Mouse (Mus musculus) heart, embryonic 11.5 days (tissue): ENCODE measurements at regions not wholly inside any gene's neighbourhood (a gene's known extent, or its start where the extent isn't known, plus 50 kb on each side); places are given as distances from the start of the nearest gene placed in this dataset.

ENCODE experiments used
- ATAC-seq: fragments of 200-750 bp; cut with Nextera tagmentation; replicated peaks from 2 replicates; pipeline ENCODE4 v1.8.0; 2017; ENCODE audit warnings: moderate library complexity; ENCODE audit not compliant: insufficient number of reproducible peaks, low FRiP score, low TSS enrichment
- H3K27ac ChIP-seq: fragments of 300-500 bp; sonication (generic); 2 replicates; pipeline ENCODE4 v1.5.1; 2014; ENCODE audit warnings: mild to moderate bottlenecking, low read depth, low read length
- H3K27me3 ChIP-seq: fragments of 300-500 bp; sonication (generic); 2 replicates; pipeline ENCODE4 v1.6.1; 2014; ENCODE audit warnings: mild to moderate bottlenecking, low read length, mixed read lengths; ENCODE audit not compliant: control insufficient read depth, insufficient read depth
- H3K36me3 ChIP-seq: fragments of 300-500 bp; sonication (generic); 2 replicates; pipeline ENCODE4 v1.6.1; 2014; ENCODE audit warnings: mild to moderate bottlenecking, low read length, moderate library complexity, mixed read lengths; ENCODE audit not compliant: control insufficient read depth, insufficient read depth
- H3K4me1 ChIP-seq: fragments of 300-500 bp; sonication (generic); 2 replicates; pipeline ENCODE4 v1.6.1; 2014; ENCODE audit warnings: low read length; ENCODE audit not compliant: control insufficient read depth, insufficient read depth
- H3K4me2 ChIP-seq: fragments of 300-500 bp; sonication (generic); 2 replicates; pipeline ENCODE4 v1.6.1; 2014; ENCODE audit warnings: mild to moderate bottlenecking, moderate library complexity
- H3K4me3 ChIP-seq: fragments of 300-500 bp; sonication (generic); 2 replicates; pipeline ENCODE4 v1.5.1; 2014; ENCODE audit warnings: low read depth, low read length
- H3K9ac ChIP-seq: fragments of 300-500 bp; sonication (generic); 2 replicates; pipeline ENCODE4 v1.6.1; 2014; ENCODE audit warnings: mild to moderate bottlenecking, low read depth, low read length, moderate library complexity
- H3K9me3 ChIP-seq: fragments of 300-500 bp; sonication (generic); replicated peaks from 2 replicates; pipeline ENCODE4 v1.6.1; 2016; ENCODE audit warnings: low read length; ENCODE audit not compliant: control insufficient read depth
- WGBS: fragments of 180-500 bp; shearing (Covaris S2); extraction: QIAGEN DNeasy Blood & Tissue Kit; methylation state at CpG from one replicate; pipeline ENCODE4 v1.1.7; 2014; ENCODE audit not compliant: insufficient replicate concordance; 5-methylcytosine and 5-hydroxymethylcytosine counted together

- no peaks in the 10 kb centered on the region for H3K36me3 ChIP-seq
- no peak overlapping the region for H3K9ac ChIP-seq
- no peak overlapping the region for H3K27ac ChIP-seq
- ATAC-seq: no peak
- peaks cover 12% of the 10 kb centered on the region for H3K4me1 ChIP-seq
- no peaks in the 10 kb centered on the region for H3K9me3 ChIP-seq
- H3K4me2 ChIP-seq: no peak overlapping the region
- peaks cover 4% of the 10 kb centered on the region; the same call in 1 of the 2 replicates for H3K27me3 ChIP-seq
- 64% methylated on average over 5 of the region's 5 CpGs for WGBS
- H3K4me3 ChIP-seq: no peak overlapping the region
These were observed 255.3 kb downstream of the Med13l start for GRCm38 (mm10) chr5:118815783-118816182.

GRCm38 (mm10) chr5:118818294-118818693 is 257.8 kb downstream of the Med13l start:
- H3K9ac ChIP-seq: no peak overlapping the region
- whole genome bisulfite sequencing: 70% methylated on average over 7 of the region's 7 CpGs

GRCm38 (mm10) chr5:118824791-118825190 is 264.3 kb downstream of the Med13l start:
- Histone ChIP-seq H3K4me2 (no peak overlapping the region), H3K4me1 (no peaks in the 10 kb centered on the region), H3K36me3 (no peaks in the 10 kb centered on the region), H3K27me3 (no peaks in the 10 kb centered on the region), H3K27ac (no peak overlapping the region), H3K9me3 (peaks cover 6% of the 10 kb centered on the region; the same call in 1 of the 2 replicates), H3K4me3 (no peak overlapping the region), H3K9ac (no peak overlapping the region)
- 76% methylated on average over 10 of the region's 10 CpGs for WGBS
- no peak for ATAC-seq

More at GRCm38 (mm10) chr5:118818294-118818693, 257.8 kb downstream of the Med13l start:
- no peak for ATAC-seq
- Histone ChIP-seq H3K9me3 (peaks cover 6% of the 10 kb centered on the region; the same call in 1 of the 2 replicates), H3K27me3 (peaks cover 4% of the 10 kb centered on the region; the same call in 1 of the 2 replicates), H3K4me3 (no peak overlapping the region), H3K27ac (no peak overlapping the region), H3K36me3 (no peaks in the 10 kb centered on the region), H3K4me1 (peaks cover 2% of the 10 kb centered on the region; the same call in 1 of the 2 replicates), H3K4me2 (no peak overlapping the region)

GRCm38 (mm10) chr5:118829031-118829698 is 268.7 kb downstream of the Med13l start:
- no peaks in the 10 kb centered on the region for H3K36me3 ChIP-seq
- H3K27ac ChIP-seq: no peak overlapping the region
- WGBS: 73% methylated on average over 14 of the region's 14 CpGs
- H3K9me3 ChIP-seq: no peaks in the 10 kb centered on the region
- no peaks in the 10 kb centered on the region for H3K27me3 ChIP-seq
- ATAC-seq: no peak
- H3K9ac ChIP-seq: no peak overlapping the region
- H3K4me1 ChIP-seq: no peaks in the 10 kb centered on the region
- no peak overlapping the region for H3K4me3 ChIP-seq
- no peak overlapping the region for H3K4me2 ChIP-seq

GRCm38 (mm10) chr5:118832701-118833100 is 272.2 kb downstream of the Med13l start:
- H3K27me3 ChIP-seq: no peaks in the 10 kb centered on the region
- H3K27ac ChIP-seq: no peak overlapping the region
- no peak overlapping the region for H3K9ac ChIP-seq
- H3K36me3 ChIP-seq: no peaks in the 10 kb centered on the region
- no peak overlapping the region for H3K4me2 ChIP-seq
- 30% methylated on average over 6 of the region's 6 CpGs for WGBS
- no peak overlapping the region for H3K4me3 ChIP-seq
- no peaks in the 10 kb centered on the region; the same call in 1 of the 2 replicates for H3K4me1 ChIP-seq
- no peak for ATAC-seq
- H3K9me3 ChIP-seq: no peaks in the 10 kb centered on the region

GRCm38 (mm10) chr5:118834129-118834528 is 273.6 kb downstream of the Med13l start:
- Histone ChIP-seq H3K27me3 (no peaks in the 10 kb centered on the region), H3K9me3 (no peaks in the 10 kb centered on the region)

GRCm38 (mm10) chr5:118837001-118837400 is 276.5 kb downstream of the Med13l start:
- Histone ChIP-seq H3K4me2 (no peak overlapping the region), H3K27ac (no peak overlapping the region), H3K4me3 (no peak overlapping the region), H3K9ac (no peak overlapping the region), H3K36me3 (no peaks in the 10 kb centered on the region), H3K9me3 (no peaks in the 10 kb centered on the region), H3K27me3 (no peaks in the 10 kb centered on the region), H3K4me1 (peaks cover 6% of the 10 kb centered on the region; the same call in 1 of the 2 replicates)
- ATAC-seq: no peak
- WGBS: 44% methylated on average over 1 of the region's 1 CpGs

More at GRCm38 (mm10) chr5:118834129-118834528, 273.6 kb downstream of the Med13l start:
- H3K4me3 ChIP-seq: no peak overlapping the region
- H3K4me1 ChIP-seq: peaks cover 6% of the 10 kb centered on the region; the same call in 1 of the 2 replicates
- no peaks in the 10 kb centered on the region for H3K36me3 ChIP-seq
- 78% methylated on average over 5 of the region's 5 CpGs for WGBS
- no peak overlapping the region for H3K9ac ChIP-seq
- H3K4me2 ChIP-seq: no peak overlapping the region
- no peak for ATAC-seq
- H3K27ac ChIP-seq: no peak overlapping the region

GRCm38 (mm10) chr5:118838421-118838820 is 277.9 kb downstream of the Med13l start:
- Histone ChIP-seq H3K4me2 (no peak overlapping the region), H3K36me3 (no peaks in the 10 kb centered on the region), H3K27ac (no peak overlapping the region), H3K27me3 (no peaks in the 10 kb centered on the region), H3K4me1 (peaks cover 6% of the 10 kb centered on the region; the same call in 1 of the 2 replicates), H3K9ac (no peak overlapping the region), H3K9me3 (no peaks in the 10 kb centered on the region), H3K4me3 (no peak overlapping the region)
- ATAC-seq: no peak
- 35% methylated on average over 7 of the region's 7 CpGs for WGBS

- no peak overlapping the region for H3K4me2 ChIP-seq
- 49% methylated on average over 5 of the region's 5 CpGs for WGBS
- ATAC-seq: no peak
These were observed 279.4 kb downstream of the Med13l start for GRCm38 (mm10) chr5:118839916-118840315.

More at GRCm38 (mm10) chr5:118839916-118840315, 279.4 kb downstream of the Med13l start:
- peaks cover 6% of the 10 kb centered on the region; the same call in 1 of the 2 replicates for H3K4me1 ChIP-seq
- H3K4me3 ChIP-seq: no peak overlapping the region
- no peak overlapping the region for H3K9ac ChIP-seq
- H3K27ac ChIP-seq: no peak overlapping the region
- H3K9me3 ChIP-seq: no peaks in the 10 kb centered on the region
- H3K36me3 ChIP-seq: no peaks in the 10 kb centered on the region
- no peaks in the 10 kb centered on the region for H3K27me3 ChIP-seq
